Mouse (Mus musculus) neural tube, embryonic 10.5 days (tissue): ENCODE data around the gene Clint1.

Experiments used
- DNase-seq: peaks from one replicate; pipeline ENCODE4 v3.0.0-alpha.2; 2017; ENCODE audit warnings: low spot score; ENCODE audit errors: extremely low spot score

The Clint1 gene

DNA sequence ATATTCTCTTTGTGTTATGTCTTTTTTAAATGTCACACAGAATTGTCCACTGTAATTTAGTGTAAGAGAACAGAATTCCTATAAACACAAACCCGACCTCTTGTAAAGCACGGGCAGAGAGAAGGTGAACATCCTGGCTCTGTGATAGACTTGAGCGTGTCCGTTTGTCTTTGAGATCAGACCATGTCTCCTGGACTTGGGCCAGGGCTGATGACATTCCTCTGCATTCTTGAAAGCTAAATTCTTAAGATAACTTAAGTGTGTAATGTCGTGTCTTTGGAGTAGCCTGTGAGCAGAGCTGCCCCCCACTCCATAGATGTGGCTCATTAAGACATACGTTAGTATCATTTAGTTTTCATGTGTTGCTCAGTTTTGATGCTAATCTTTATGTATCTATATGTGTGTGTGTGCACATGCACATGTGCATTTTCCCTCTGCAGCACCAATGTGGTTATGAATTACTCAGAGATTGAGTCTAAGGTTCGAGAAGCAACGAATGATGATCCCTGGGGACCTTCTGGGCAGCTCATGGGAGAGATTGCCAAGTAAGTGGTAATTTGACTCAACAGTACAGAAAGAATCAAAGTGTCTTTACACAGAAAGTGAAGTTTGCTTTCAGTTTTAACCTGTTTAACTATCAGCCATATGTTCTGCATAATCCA lies 31.6 kb downstream of the Clint1 start:
- DNase-seq = no peak

DNA sequence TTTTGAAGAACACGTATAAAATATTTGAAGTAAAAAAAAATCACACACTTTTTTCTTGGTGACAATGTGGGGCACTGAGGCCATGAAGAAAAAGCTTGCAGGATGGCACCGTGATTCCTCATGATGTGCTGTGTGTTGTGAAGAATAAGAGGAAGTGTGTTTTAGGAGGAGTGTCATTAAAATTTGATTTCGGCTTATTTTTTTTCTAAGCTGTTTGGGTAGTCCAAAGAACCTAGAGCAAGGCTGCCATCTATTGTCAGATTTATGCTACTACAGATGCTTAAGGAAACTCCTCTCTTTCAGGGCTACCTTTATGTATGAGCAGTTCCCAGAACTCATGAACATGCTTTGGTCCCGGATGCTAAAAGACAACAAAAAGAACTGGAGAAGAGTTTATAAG lies 32.2 kb downstream of the Clint1 start:
- no peak for DNase-seq

DNA sequence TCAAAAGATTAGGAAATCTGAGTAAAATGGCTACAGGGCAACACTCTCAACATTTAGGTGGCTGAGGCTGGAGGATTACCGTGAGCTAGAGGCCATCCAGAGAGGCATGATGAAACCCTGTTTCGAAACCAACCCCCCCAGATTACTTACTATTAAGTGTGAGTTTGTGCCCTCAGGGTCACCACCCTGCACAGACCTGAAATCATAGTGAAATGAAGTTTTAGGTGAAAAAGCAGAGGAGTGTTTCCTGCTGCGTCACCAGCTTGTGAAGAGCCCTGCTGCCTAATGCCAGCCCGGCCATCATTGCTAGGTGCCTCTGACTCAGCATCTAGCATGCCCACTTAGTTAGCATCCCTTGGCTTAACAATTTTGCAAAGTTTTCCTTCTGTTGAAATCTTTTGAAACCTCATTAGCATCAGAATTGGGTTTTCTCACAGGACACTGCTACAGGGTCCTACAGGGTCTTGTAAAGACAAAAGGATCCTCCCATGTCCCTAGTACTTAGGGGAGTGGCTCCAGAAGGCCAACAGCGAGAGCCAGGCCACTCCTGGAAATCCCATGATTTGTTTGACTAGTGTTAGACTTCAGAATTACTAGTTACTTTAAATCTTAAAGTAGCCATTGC lies 33.9 kb downstream of the Clint1 start:
- no peak for DNase-seq

DNA sequence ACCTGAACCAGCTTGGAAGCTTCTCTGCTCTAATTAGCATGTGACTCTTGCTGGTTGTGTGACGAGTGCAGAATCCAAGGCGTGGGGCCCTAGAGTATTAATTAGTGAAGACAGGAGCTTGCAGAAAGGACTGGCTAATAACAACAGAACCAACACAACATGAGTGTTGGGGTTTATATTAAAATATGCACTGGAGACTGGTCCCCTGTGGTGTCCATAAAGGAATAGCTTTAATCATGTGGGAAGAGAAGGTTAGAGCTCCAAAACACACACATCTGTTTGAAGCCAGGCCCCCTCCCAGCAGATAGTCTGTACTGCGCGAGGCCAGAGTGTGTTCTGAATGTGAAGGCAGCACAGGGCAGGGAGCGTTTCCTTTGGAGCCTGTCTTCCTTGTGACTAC lies 34.7 kb downstream of the Clint1 start:
- DNase-seq = no peak

DNA sequence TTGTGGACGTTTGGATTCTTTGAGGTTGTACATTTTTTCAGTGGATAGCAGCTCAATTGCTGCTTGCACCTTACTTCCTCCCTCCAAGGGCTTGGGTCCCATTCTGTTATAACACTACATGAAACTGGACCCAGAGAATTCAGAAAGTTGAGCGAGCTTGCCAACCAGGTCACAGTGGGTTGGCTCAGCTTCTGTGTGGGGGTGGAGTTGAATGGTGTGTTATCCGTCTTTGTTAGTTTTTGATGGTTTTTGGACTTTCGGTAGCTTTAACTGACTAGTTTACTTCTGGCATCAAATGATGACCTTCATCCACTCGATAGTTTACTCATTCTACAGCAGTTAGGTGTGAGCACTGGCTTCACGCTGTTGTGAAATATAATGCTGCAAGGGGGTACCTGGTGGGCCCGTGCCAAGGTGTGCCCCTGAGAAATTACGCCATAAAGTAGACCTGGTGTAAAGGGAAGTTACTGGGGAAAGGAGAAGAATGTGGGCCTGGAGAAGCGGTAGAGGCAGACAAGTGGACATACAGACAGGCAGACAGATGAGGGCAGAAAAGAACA lies 36.7 kb downstream of the Clint1 start:
- DNase-seq = no peak

DNA sequence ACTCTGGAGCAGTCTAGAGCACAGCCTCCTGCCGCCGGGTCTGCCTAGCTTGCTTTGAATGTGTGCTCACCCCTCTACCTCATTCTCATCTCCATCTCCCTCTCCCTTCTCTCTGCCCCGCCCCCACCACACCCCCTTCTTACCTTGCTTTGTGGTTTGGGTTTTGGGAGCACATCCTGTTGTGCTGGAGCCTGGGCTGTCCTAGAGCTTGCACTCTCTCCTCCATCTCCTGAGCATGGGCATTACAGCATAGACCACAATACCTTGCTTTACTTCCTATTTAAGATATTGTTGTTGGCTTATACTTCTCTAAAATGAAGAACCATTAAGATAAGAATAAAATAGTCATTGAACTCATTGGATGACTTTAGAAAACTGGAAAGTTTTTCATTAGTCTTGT lies 38.1 kb downstream of the Clint1 start:
- DNase-seq = no peak

DNA sequence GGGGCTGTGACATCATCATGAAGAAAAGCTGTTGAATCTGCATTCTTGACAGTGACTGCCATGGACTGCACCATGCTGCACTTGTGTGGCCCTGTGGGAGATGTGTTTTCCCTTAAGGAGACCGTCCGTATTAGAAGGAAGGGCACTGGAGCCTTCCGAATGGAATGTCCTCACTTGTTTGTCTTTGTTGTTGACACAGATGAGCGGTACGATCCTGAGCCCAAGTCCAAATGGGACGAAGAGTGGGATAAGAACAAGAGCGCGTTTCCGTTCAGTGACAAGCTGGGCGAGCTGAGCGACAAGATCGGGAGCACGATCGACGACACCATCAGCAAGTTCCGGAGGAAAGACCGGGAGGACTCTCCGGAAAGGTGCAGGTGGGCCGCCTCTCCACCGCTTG lies 38.6 kb downstream of the Clint1 start:
- DNase-seq = no peak

DNA sequence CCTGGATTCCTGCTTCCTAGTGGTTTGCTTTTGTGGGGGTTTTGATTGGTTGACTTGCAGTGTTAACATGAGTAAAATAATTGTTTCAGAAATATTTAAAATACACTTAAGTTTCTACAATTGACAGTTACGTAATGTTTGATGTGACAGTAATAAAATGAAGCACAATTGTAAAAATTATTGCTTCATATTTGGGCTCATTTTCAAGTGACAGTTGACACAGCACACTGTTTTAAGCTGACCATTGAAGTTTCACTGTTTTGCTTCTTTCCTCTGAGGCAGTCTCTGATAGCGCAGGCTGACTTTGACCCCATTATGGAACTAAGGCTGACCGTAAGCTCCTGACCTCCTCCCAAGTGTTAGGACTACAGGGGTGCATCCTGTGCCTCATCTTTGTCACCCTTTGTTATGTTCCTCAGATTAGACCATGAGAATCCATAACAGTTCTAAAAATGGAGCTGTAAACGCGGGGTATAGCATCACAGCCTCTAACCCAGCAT lies 41.1 kb downstream of the Clint1 start:
- DNase-seq = no peak

DNA sequence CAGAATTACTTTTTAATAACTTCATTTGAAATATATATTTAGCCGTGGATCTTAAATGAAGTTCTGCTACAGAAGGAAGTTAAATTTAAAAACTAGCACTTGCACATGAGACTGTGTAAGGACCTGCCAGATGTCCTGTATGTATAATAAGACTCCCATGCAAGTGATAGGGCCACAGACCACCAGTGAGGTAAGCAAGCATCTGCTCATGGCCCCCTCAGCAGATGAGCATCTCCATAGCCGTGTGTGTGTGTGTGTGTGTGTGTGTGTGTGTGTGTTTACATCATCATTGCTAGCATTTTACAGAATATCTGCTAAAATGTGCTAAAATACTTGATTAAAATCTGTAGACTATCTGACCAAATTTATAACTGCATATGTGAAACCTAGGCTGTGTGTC lies 45.5 kb downstream of the Clint1 start:
- no peak for DNase-seq

DNA sequence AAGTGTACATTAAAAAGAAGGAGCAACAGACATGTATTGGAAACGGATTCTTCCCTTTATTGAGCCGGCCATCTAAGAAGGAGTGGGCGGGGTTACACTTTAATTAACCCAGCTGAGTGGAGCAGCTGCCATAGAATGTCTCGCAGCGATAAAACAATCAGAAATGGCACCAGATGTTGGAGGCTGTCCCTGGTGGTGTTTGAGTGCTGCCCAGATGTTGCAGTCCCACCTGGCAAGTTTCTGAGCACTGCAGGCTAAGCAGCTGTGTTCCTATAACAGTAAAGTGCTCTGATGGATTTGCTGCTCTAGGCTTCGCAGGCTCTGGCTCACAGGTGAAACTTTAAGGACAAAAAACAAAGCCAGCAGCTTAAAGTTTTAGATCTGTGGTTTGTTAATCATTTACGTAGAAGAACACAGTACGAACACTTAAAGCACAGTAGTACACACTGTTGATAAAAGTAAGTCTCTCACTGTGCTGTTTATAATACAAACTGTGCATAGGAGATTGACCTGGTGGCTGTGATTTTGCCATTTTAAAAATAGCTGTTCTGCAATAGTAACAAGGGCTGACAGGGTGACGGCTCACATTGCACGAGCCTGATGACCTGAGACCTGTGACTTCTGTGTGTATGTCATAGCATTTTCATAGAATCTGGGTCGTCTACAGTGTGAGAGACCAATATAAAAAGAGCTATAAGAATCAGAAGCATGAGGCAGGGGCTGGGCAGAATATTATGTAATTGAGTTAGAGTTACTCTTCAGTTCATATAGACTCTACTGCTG lies 48.6 kb downstream of the Clint1 start:
- DNase-seq = no peak

DNA sequence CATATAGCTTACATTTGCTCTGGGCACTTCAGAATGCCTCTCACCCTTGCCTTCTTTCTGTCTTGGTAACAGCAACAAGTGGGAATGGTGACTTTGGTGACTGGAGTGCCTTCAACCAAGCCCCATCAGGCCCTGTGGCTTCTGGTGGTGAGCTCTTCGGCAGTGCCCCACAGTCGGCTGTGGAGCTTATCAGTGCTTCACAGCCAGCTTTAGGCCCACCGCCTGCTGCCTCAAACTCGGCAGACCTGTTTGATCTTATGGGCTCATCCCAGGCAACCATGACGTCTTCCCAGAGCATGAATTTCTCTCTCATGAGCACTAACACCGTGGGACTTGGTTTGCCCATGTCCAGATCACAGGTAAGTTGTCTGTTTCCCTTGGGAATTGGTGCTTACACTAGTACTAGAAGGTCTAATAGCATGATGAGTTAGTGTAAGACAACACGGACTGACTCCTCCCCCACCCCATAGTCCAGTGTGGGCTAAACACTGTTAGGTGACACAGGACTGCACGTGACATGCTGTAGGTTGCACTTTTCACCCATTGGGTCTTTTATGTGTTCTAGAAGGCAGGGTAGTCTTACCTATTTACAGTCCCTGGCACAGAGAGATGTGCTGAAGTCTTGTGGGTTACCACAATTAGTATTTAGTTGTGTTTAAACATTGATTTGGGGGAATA lies 54.4 kb downstream of the Clint1 start:
- DNase-seq = no peak

DNA sequence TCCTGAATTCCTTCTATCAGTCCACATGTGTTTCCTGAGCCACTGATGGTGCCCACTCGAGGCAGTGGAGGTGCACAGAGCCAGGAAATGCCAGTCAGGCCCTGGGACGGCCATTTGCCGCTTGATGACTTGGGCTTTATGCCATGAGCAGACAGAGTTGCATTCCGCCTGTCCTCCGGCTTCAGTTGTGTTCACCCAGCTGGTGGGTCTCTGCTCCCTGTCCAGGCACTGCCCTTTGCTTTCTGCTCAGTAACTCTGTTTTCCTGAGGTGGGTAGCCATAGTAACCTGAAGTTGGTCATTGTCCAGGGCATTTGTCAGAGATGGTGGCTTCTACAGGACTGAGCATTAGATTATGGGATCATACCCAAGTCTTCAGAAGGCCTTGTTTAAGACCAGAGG lies 55.5 kb downstream of the Clint1 start:
- DNase-seq = no peak

DNA sequence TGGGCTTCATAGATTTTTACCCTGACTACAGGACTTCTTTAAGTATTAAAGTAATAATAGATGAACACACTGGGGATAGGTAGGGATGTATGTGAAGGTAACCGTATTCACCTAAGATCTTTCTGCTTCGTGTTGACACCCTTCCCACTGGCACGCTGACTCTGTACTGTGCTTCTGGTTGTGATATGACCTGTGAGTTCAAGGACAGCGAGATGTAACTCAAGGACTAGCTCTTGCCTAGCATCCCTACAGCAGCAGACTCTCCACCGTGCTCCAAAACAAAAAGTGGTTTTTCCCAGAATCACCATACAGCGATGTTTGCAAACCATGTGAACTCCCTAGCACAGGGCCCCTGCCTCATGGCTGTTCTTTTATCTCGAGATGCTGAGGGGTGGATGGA lies 56.2 kb downstream of the Clint1 start:
- no peak for DNase-seq

DNA sequence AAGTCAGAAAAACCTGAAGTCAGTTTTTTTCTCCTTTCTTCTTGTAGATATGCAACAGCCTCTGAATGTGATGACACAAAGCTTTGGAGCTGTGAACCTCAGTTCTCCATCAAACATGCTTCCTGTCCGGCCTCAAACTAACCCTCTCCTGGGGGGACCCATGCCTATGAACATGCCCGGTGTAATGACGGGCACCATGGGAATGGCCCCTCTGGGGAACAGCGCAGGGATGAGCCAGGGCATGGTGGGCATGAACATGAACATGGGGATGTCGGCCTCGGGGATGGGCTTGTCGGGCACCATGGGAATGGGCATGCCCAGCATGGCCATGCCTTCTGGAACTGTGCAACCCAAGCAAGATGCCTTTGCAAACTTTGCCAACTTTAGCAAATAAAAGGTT lies 57.0 kb downstream of the Clint1 start:
- DNase-seq = no peak

DNA sequence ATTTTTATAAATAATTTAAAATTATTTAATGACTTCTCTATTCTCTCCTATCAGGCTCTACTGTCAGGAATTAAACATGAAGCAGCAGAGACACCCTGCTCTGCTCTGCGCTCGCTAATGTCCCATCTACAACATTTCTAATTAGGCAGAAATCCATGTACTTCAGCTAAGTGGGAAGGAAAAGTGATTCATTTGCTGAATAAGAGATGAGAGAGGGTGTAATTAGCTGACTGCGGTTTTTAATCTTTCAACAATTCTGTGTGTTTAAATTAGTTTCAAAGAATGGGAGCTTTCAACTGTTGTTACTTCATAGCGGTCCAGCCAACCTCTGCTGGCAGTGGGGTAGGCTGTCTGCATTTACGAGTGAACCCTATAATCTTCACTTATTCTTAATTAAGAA lies 58.9 kb downstream of the Clint1 start:
- no peak for DNase-seq

DNA sequence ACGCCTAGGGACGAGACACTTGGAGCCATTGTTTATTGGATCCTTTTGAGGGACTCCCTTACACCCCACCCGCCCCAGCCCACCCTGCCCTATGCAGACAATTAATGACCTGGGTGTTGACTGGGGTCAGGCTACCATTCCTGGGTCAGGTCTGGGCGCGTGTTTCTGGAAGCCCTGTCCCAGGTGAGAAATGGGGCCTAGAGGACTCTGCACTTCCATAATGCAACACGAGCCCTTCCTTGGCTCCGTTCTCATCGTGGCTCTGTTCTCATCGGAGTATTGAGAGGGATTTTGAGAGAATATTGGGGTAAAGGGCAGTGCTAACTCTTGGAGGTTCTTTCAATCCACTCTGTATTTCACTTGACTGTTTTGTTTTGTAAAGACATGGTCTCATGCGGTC lies 64.3 kb downstream of the Clint1 start:
- no peak for DNase-seq

DNA sequence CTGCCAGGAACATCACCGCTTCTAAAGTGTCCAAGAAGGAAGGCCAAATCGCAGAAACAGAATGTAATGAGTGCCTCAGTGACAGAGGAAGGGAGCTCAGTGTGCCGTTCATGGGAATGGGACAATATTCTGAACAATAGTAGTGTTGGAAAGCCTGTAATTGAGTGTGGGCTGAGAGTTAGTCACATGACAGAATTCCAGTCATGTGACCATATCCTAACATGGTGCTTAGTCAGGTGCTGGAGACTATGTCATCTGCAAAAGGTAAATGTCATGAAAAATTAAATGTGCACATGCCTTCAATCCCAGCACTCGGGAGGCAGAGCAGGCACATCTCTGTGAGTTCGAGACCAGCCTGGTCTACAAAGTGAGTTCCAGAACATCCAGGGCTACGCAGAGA lies 66.2 kb downstream of the Clint1 start:
- DNase-seq = no peak

DNA sequence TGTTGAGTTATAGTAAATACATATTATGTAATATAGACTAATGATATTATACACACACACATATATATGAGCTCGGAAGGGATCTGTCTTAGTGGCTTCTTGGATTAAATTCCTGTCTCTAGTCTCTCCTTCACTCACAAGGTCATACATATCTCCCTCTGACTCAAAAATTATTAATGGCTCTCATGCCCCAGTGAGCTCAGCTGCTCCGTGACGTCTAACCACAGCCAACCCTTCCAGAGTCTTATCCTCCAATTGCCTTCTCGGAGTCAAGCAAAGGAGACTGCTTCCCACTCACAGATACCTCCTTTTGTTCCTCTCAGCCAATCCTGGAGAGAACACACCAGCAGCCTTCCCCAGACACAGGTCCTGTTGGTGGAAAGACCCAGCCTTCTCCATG lies 67.0 kb downstream of the Clint1 start:
- no peak for DNase-seq

DNA sequence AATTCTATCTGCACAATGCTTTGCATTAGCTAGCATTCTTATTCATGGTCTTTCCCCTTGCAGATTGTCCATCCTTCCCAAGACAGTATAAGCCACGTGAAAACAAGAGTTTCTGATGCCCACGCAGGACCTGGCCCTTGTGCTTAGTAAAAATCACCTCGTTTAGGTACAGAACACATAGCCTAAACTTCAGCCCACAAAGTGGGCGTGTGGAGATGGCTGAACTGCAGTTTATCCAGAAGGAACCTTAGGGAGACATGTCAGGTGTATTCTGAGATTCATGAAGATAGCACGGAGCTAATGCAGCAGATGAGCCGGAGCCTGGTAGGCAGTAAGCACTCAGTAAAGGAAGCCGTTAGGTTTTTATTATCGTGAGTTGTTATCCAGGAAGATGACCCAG lies 69.2 kb downstream of the Clint1 start:
- no peak for DNase-seq

DNA sequence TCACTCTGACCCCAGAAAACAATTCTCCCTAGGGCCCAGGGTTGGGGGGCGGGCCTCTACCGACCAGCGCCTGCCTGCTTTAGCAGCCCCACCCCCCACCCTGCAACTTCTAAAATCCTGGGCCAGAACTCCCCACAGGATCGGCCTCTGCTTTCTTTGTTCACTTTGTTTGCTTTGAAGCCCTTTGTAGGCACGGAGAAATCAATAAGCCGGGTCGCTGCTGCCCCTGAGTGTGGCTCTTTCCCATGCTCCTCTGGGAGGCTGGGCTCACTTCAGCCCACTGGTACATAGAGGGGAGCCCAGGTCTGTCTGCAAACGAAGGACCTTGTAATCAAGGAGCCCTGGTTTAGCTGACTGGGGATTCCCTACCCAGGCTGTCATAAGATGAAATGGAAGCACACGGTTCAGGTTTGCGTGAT lies 69.6 kb downstream of the Clint1 start:
- peak; percentile 37 for DNase-seq

DNA sequence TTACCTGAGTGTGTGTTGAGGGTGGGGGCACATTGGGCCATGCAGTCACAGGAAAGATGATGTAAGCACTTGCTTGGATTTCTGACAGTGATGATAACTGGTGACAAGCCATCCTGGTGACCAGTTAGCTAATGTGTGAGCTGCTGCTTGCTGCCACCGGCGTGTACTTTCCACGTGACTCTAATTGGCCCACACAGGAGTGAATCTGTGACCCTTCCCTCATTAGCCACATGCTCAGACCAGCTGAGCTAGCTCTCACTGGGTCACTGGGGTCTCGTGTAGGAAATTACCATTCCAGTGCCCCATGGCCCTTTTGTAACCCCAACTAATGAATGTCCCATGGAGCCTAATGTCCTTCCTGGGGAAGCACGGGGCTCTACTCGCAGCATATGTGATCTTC lies 73.6 kb downstream of the Clint1 start:
- no peak for DNase-seq

DNA sequence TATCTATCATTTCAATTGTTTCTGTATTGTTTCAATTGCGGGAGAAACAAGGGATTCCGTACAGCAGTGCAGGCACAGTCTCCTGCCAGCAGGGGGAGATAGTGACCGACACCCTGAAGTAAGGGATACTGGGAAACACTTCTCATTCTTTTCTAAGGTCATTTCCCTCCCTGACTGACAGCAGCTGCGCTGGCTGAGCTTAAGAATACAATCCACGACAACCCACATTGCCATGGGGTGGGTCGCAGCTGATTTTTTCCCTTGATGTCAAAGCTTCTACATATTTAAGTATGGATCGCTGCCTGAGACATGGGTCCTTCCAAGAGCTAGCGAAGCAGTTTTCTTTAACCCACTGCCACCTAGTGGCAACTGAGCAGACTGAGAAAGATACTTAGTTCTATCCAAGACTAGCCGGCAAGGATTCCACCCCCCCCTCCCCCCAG lies 74.8 kb downstream of the Clint1 start:
- DNase-seq = peak; percentile 84
